Mouse (Mus musculus): ENCODE measurements around the gene Gm10338. TPM values are rescaled to one million over a fixed set of nuclear protein-coding genes. Genes with fewer than 3 reads are reported as not detected.
"Not testable (repeated sequence)": the region's sequence is repeated elsewhere in the genome, so short reads cannot be mapped to it uniquely, and the experiment has no call there.

Gene Gm10338
- not detected for total RNA-seq (2021)
- long read RNA-seq, experiment 1, result 0 reads
- long read RNA-seq, experiment 2, result 0 reads

DNA sequence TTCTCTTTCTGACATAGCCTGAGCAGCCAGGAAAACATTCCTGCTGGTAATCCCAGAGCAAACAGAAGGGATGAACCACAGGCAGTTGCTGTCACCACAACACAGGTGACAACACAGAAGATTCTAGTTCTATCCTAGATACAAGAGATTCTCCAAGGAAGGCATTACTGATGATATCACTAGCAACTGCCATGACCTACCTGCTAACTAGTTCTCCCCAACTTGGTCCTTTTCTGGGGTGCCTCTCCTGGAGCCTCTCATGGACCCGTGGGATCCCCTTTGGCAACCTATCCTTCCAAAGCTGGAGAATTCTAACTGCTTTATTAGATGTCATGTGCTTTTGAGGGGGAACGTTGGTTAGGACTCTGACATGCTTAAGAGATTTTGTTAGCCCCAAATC is at the start of gene Gm10338:
Gm10338 (minus strand) TSS at position 101 of the 400 bp plus-strand sequence.
- DNase-seq (ENCODE audit: low spot score in 2 of 2), result not testable (repeated sequence)

DNA sequence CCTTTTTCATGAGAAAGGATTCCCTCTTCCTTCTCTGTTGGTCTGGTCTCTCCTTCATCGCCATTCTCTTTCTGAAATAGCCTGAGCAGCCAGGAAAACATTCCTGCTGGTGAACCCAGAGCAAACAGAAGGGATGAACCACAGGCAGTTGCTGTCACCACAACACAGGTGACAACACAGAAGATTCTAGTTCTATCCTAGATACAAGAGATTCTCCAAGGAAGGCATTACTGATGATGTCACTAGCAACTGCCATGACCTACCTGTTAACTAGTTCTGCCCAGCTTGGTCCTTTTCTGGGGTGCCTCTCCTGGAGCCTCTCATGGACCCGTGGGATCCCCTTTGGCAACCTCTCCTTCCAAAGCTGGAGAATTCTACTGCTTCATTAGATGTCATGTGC is 48.5 kb upstream of the Gm10338 start, which contains the start of gene Gm10128:
Gm10128 (minus strand) TSS at position 101 of the 400 bp plus-strand sequence.
- DNase-seq (ENCODE audit: low spot score in 2 of 2), result not testable (repeated sequence)

DNA sequence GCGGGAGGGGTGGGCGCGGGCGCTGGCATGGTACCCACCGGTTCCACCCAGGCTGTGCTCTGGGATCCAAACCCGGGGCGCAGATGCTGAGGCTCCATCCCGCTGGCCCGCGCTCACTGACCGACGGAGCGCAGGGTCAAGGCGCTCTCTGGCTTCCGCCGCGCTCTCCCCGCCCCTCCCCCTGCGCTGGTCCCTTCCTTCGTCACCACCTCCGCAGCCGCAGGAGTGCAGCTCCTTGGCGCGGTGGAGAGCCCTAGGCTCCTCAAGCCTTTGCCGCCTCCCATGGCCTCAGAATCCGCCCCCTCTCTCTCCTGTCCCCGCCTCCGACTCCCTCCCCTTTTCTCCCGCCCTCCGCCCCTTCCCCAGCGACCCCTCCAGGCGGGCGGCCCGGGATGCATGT is 27.0 kb downstream of the Gm10338 start, which contains the start of gene Gm3558:
Gm3558 (minus strand) TSS at position 185 of the 400 bp plus-strand sequence.
- not testable (repeated sequence) for DNase-seq (ENCODE audit: low spot score in 2 of 2)

DNA sequence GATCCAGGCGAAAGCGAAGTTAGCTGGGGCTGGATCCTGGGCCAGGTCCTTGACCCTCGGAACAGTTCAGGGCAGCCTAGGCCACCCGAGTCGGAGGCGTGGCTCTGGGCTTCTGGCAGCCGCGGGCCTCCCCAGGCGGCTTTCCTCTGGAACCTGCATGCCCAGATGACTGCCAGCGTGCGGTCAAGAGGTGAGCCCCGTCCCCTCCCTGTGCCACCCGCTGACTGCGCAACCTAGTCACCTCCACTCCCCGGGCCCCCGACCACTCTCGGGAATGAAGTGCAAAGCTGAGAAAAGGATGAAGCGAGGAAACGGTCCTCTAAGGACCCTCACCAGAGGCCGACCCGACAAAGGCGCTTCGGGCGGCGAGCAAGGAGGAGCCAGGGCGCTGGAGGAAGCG is 27.5 kb downstream of the Gm10338 start:
- not testable (repeated sequence) for DNase-seq (ENCODE audit: low spot score in 2 of 2)

DNA sequence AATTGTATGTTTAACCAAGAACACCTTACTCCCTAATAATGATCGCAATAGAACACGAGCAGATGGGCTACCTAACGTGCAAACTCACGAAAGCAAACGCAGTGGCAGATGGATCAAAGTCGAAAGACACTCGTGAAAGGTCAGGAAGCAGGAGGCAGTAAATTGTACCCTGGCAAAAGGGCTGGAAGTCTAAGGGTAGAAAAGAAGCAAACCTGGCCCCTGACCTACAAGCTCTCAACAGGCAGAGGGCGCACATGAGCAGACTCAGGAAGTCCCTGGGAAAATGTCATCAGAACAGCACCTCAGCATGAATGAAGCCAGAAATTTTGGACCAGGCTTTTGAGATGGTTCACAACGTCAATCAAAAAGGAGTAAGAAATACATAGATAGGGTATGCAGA is 28.1 kb downstream of the Gm10338 start:
- DNase-seq (ENCODE audit: low spot score in 2 of 2), result not testable (repeated sequence)

Other genes with a start within 250 kb of the Gm10338 start
- gene Gm8374, start 230.5 kb downstream of the Gm10338 start, total RNA-seq (2021), result not detected
- gene Gm3755, start 144.7 kb downstream of the Gm10338 start, total RNA-seq (2021), result not detected
- gene Gm3752, start 111.8 kb downstream of the Gm10338 start, total RNA-seq (2021), result under 1 TPM in 1 of 2 experiments, not detected in 1; 0.46 TPM
- 10 to 100 TPM; 10.9 to 12.5 TPM for gene Gm3558, start 27.0 kb downstream of the Gm10338 start, total RNA-seq (2021)
- not detected for gene Gm10128, start 48.4 kb upstream of the Gm10338 start, total RNA-seq (2021)
- not detected for gene Gm26661, start 196.0 kb upstream of the Gm10338 start, total RNA-seq (2021)
- gene Flnb, start 222.4 kb upstream of the Gm10338 start, total RNA-seq (2021), result 10 to 100 TPM; 35.7 to 78.7 TPM